Mouse (Mus musculus): ENCODE measurements around the gene Cavin4.
A peak's percentile ranks its signal among the peaks of the same experiment; 100 is the strongest.
"Not testable (repeated sequence)": the region's sequence is repeated elsewhere in the genome, so short reads cannot be mapped to it uniquely, and the experiment has no call there.

Gene Cavin4

DNA sequence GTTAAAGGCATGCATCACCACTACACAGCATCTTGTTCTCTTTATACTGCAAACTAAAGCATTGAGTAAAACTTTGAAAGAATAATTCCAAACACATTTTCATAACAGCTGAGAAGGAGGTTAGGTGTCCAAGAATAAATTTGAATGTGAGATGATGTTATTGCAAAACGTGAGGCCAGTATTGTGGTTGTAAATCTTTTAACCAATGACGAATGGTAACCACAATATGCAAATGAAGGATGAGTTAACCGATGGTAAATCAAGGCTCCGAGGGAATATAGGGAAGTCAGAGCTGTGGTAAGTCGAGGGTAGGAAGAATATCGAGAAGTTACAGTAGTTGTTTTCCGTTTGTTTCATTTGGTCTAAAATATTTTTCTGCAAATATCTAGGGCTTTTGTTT is 11.1 kb downstream of the Cavin4 start:
- DNase-seq: no peak

DNA sequence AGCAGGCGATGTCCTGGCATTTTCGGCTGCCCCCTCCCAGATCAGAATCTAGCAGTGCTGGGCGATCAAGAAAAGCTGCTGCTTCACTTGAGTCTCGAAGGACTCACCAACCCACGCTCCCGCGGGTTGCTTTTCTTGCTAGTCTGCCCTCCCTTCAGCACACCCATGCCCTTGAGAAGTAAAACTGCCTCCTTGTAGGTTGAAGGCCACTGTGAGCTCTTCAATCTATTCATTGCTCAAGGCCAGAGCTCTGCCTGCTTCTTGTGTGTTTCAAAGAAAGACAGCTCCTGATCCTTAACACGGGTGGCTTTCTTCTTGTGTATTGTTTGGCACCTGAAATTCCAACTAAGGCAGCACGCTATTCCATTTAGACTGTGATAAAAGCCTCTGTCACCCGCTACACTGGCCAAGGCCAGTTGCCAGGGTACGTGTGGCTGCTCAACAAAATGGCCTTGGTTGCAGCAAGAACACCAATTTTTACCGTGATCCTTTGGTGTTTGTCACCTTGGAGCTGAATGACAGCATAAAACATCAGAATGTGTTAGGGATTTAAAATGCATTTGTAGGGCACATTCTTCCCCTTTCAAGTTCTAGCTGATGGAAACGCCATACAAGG is 13.4 kb downstream of the Cavin4 start:
- no peak for DNase-seq

DNA sequence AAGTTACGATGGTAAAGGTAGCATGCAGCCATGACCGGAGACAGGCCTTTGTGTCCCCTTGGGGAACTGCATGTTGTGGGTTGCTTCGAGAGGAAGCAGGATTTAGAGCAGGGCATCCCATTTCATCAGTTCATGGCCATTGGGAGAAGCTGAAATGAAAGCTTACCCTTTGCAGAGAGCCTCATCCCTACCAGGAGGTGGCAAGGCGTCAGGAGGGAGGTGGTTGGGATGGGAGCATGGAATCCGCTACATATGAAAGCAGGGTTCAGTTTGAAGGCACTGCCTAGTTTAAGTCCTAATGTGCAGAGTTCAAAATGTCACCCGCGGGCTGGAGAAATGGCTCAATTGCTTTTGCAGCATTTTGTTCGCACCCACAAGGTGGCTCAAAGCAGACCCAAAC is 14.0 kb downstream of the Cavin4 start:
- no peak for DNase-seq

DNA sequence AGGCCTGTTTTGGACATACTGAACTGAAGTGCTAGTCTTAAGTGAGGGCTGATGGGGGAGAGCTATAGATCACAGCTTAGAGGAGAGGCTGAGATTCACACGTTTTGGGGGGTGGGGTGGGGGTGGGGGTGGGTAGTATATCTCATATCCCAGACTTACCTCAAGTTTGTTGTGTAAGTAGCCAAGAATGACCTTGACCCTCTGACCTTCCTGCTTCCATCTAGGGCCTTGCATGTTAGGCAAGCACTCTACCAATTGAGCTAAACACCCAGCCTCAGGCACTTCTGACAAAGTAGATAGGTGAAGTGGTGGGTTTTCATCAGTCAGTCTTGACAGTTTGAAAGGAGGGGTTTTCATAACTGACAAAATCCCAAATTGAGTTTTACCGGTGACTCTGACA is 14.5 kb downstream of the Cavin4 start:
- no peak for DNase-seq

DNA sequence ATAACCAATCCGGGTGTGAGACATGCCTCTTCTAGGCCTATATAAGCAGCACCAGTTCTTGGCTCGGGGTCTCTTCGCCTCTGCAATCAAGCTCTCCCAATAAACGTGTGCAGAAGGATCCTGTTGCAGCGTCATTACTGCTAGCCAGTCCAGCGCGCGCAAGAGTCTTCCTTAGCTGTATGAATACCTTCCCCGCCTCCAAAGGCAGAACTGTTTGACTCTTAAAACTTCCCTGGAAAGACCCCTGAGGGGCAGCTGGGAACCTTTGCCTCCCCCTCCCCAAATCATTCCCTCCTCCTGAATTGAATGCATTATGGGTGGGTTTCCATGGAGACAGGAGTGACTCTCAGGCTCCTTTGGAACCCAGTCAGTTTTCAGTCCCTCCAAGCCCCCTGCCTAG is 15.5 kb downstream of the Cavin4 start:
- DNase-seq: no peak

DNA sequence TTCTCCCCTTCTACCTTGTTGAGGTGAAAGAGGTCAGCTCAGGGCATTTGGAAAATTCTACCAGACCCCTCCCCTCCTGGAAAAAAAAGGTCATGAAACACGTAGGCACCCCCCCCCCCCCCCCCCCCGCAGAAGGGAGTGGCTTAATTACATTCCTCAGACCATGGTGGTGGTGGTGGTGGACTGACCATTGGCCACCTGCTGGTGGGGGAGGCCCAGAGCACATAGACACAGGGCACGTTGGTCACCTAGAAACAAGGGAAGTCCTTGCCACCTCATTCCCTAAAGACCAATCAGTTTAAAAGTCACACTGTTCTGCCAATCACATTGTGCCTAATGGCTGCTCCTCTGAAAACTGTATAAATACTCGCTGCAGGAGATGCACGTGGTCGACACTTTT is 16.4 kb downstream of the Cavin4 start:
- not testable (repeated sequence) for DNase-seq

DNA sequence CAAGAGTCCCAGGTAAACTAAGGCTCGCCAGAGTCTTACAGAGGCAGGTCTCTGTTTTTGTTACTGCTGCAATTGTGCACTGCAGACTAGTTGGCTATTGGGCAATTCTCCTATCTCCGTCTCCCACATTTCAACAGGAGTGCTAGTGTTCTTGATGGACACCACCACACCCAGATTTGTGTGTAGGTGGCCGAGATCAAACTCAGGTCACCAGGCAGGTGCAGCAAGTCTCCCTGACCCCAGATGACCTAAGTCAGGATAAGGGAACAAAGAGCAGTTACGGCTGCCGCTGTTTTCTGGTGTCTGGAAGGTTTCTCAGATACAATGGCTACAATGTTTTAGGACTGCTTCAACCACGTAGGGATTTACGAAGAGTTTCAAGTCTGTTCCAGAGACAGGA is 16.9 kb downstream of the Cavin4 start:
- no peak for DNase-seq

DNA sequence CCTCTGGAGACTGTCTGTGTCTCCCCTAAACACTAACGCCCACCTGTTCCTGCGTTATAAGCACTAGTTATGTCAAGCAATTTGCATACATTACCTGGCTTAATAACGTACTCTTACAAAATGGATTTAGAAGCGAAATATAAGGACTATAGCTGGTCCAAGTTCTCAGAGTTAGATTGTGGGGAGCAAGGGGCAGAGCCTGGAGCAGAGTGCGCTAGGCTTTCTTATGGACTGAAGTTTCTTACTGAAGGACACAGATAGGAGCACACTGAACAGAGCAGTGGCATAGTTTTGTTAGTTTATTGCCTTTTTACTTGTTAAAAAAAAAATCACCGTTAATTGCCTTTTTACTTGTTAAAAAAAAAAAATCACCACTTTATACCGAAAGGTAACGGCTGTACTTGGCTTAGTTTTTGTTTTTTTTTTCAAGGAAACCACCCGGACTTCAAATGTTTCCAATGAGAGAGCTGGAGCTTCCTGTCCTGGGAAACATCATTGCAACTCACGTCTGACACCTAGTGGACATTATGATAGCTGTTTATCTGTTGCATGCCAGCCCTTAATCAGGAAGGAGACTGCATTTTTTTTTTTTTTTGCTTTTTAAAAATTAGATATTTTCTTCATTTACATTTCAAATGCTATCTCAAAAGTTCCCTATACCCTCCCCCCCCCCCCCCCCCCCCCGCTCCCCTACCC is 17.5 kb downstream of the Cavin4 start:
- peak; percentile 26 for DNase-seq

DNA sequence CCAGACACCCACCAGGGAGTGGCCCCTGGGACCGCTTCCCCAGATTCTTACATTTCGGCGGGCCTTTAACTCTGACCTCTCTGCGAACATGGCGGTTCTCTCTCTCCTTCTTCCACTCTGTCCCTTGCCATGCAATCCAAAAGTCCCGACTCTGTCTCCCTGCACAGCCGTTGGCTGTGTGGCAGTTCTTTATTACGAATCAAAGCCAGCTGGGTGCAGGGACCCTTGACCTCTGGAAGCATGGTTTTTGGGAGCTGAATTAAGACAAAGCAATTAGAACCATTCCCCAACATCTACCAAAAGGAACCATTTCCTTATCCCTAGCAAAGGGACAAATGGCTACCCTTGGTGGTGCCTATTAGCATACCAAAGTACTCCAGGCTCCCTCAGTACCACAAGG is 19.8 kb downstream of the Cavin4 start:
- no peak for DNase-seq

DNA sequence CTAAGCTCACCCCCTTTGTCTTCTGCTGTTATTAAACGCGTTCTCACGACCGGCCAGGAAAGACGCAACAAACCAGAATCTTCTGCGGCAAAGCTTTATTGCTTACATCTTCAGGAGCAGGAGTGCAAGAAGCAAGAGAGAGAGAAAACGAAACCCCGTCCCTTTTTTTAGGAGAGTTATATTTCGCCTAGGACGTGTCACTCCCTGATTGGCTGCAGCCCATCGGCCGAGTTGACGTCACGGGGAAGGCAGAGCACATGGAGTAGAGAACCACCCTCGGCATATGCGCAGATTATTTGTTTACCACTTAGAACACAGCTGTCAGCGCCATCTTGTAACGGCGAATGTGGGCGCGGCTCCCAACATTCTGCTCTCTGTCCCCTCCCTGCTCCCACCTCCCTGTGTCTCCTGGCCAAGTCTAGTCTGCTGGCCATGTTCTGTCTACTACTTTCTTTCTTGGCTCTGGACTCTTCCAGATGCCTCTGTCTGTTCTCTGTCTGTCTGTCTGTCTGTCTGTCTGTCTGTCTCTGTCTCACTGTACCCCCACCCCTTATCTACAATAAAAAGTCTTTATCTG is 20.4 kb downstream of the Cavin4 start:
- not testable (repeated sequence) for DNase-seq

DNA sequence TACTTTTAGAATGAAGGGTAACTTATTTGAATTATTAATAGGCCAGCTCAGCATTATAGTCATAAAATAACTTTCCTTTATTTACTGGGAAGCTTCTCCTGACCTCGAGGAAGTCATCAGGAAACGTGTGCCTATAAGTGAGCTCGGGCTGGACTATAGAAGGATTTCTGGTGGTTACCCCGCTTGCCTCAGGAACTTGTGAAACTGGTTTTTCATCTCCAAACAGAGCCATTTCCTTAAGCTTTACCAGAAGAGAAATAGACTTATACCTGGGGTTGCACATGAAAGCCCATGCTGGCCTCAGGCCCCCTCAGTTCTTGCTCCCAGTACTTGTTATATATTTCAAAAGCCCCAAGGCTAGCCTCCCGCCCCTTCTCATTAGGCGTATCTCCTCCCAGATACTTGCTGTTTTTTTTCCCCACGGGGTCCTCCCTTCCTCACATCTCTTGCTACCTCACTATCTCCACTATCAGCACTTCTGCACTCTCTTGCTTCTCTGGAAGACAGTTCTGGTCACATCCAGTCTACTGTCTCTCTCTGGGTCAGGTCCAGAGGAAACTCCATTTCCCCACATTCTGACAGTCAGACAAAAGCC is 21.4 kb downstream of the Cavin4 start:
- no peak for DNase-seq

DNA sequence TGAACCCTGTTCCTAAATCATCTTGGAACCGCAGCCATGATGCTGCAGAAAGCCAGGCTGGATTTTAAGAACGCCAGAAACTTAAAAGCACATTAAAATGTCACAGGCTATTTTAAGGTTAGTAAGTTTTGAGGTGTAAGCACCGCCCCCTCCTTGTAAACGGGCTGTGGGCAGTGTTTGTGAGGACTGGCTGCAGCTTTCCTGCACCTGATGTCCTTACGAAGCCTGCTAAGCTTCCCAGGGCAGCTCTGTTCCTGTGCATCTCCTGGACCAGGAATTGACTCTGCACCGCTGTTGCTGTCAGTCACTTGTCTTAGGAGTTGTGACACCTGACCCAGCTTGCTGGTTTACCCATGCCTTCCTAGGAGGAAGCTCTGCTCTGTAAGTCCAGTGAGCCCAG is 24.8 kb downstream of the Cavin4 start:
- DNase-seq: no peak

DNA sequence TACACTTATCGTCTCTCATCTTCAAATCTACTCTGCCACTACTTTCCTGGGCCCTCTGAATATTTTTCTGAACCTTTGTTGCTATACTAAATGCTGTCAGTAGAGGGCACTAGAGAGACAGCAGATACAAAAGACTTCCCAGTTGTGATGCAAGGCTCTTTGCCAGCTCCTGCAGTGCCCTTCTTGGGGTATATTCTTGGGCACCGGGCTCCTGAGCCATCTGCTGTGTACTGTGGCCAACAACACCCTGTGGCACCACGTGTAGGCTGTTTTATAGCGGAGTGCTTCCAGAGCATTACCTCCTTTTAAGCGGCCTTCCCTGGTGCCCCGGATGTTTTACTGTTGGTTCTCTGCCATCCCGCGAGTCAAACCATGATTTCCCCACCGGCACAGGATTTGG is 27.3 kb downstream of the Cavin4 start:
- DNase-seq: peak; percentile 77

DNA sequence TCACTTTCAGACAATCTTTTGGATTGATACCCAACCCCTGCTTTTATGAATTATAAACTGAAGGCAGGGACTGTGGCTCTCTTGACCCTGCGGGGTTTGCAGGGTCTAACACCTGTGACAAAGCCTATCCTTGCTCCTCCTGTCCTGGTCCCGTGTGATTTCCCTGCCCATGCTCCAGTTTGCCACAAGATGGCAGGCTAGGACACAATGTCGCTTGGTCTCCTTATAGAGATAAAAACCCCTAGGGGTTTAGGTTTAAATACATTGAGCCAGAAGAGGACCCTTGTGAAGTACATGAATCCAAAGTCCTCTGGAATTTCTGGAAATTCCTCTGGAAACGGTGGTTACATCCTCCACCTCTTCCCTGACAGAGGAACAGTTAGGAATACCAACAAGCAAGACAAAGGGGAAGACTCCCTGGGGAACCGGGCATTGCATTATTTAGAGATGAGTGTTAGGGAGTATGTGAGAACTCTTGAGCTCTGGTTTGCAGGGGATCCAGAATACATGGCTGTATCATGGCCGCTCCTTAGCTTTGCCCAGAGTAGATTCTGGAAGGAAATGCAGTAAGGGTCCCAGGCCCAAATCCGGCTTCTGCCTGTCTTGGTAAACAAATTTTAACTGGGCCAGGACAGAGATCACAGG is 28.6 kb downstream of the Cavin4 start:
- DNase-seq: peak; percentile 20

DNA sequence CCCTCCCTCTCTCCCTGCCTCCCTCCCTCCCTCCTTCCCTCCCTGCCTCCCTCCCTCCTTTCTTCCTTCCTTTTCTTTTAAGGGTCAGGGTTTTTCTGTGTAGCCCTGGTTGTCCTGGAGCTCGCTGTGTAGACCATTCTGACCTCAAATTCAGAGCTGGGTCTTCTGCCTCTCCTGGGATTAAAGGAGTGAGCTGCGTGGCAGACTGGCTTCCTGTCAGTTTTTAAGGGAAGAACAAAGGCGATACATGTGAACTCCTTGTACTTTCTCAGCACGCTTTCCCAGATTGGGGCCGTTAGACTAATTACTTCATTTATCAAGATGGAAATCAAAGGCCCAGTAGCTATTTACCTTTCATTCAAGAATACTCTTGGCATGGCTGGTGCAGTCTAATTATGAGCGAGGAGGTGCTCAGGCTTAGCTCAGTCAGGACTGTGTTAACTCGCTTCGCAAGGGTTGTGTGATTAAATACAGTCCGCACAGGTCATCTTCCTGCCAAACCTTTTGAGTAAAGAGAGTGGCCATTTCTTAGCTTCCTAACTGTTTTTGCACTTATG is 29.5 kb downstream of the Cavin4 start:
- no peak for DNase-seq

DNA sequence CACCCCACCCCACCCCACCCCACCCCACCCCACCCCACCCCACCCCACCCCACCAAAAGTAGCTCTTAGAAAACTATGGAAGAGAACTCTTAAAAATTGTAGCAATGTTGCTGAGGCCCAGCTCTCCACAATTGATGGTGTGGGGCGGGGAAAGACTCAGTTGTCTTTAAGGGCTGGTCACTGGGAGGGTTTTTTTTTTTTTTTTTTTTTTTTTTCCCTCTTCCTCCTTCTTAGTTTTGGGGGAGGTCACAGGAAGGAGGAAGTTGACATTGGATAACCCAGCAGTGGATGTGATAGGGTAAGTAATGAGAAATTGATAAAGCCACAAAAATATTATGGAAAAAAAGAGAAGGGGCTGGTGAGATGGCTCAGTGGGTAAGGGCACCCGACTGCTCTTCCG is 33.4 kb downstream of the Cavin4 start:
- no peak for DNase-seq

DNA sequence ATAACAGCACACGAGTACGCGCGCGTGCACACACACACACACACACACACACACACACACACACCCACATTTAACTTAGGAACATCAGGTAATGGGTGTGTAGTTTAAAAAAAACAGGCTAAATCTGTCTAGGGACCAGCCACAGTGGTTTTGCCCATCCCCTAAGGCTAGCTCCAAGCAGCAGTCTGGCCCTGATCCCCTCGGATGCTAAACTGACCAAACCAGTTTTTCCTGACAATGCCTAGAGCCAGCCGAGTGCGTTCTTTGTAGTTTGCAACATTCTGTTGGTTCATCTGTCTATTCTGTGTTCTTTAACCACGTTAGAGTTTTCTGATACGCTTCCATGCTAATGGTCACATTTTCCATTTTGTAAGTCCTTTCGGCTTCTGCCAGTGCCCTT is 34.0 kb downstream of the Cavin4 start:
- DNase-seq: no peak

DNA sequence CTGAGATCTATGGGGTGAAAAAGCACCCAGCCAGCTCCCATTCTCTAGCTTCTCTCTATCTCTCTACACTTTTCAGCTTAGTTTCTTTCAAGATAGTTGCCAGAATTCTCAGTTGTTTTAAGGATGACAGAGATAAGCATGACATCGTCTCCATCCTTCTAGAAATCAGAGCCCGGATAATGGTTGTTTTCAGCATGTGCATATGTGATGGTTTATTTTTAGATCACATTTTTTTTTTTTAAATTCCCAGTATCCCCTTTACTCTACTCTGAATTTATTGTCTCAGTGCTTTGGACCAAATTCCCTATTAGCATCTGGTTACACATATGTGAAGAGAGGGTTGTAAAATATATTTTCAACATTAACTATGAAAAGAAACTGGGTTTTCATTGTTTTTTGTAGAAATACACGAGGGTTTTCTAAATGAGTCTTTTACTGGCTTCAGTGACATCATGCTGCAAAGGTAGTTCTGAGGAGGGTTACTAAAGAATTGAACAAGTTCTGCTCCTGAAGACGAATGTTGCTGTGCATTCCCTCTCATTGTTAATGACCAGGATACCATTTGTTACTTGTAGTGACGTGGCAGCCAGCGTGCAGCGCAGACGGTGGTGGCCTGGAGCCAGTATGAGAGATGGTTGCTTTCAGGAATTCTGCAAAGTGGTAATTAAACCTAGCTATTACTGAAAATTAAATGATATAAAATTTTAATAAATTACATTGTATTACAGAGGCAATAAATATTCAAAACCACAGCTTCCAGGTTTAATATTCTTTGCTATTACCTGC is 52.7 kb downstream of the Cavin4 start:
- DNase-seq: no peak

DNA sequence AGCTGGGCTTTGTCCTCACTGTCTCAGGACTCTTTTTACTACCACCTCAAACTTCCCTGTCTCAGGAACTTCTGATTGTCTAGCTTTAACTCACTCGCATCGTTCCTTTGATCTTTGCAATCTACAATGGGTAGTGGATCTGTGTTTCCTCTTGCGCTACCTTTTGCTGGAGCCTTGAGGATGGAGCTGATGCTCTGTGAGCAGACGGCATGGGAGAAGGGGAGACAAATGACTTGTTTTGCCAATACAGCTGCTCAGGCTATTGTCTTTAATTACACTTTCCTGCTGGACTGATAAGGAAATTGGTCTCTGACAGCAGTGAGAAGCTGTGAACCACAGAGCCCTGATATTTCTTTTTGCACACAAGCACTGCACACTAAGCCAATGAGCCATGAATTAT is 53.5 kb downstream of the Cavin4 start:
- no peak for DNase-seq
